In genomic region chr19:50677903-50678896, GRCm38 (mm10) we compare ENCODE assay signal across 7 mouse cellular contexts. TPM values are rescaled to one million over a fixed set of nuclear protein-coding genes. Genes with fewer than 3 reads are reported as not detected.
A peak's percentile ranks its signal among the peaks of the same experiment; 100 is the strongest.
DNase-seq lines count a peak whose midpoint lies in the region; ATAC-seq and TF ChIP-seq lines count a peak whose summit lies in the region.

TSS of gene Sorcs1 (minus strand) at chr19:50678646.

- H3K27ac ChIP-seq in intestine, embryonic 14.5 days (ENCODE audit: low read depth): no peak within 1 kb of the TSS
- no peak within 1 kb of the TSS for H3K27ac ChIP-seq in thymus, adult 2 months (ENCODE audit: control insufficient read depth, insufficient read depth, low read length)

- WGBS in intestine, embryonic 14.5 days: under 1% methylated on average over 85 of the region's 102 CpGs
- WGBS in thymus, adult 2 months: 4% methylated on average over 95 of the region's 102 CpGs

- peak within 1 kb of the TSS; percentile 94 for H3K4me2 ChIP-seq in intestine, embryonic 14.5 days (ENCODE audit: low read length)
- peak within 1 kb of the TSS; percentile 12 for H3K4me2 ChIP-seq in myocyte (ENCODE audit: low read depth)

- no peak within 1 kb of the TSS for H3ac ChIP-seq in myocyte (ENCODE audit: control insufficient read depth, insufficient read length)

- H3K79me2 ChIP-seq in myocyte (ENCODE audit: control insufficient read depth, insufficient read depth): no peaks in the 10 kb centered on the region

- intact Hi-C loops in left cerebral cortex, postnatal 25 days (cut with DNase I): loop anchor here (5.0 kb wide), 4 partner anchors 131 to 416 kb away; no protein-coding TSS in a partner anchor

- no peak for TF ChIP-seq POLR2A in myocyte (IDR thresholded peaks at IDR 0.05; ENCODE audit: insufficient read length, low read depth)
- no peak for TF ChIP-seq POLR2A in thymus, adult 2 months (IDR thresholded peaks at IDR 0.05; ENCODE audit: control insufficient read depth, extremely low read depth, insufficient read depth, low read length, poor library complexity)

- no peaks in the 10 kb centered on the region for H3K4me1 ChIP-seq in intestine, embryonic 14.5 days (replicated peaks; ENCODE audit: control insufficient read depth, insufficient read depth, low read length)
- H3K4me1 ChIP-seq in thymus, adult 2 months (replicated peaks; ENCODE audit: control insufficient read depth, insufficient read depth, low read length): no peaks in the 10 kb centered on the region

- H3K9me3 ChIP-seq in intestine, embryonic 14.5 days (ENCODE audit: control insufficient read depth, low read length): no peaks in the 10 kb centered on the region

- DNase-seq in adrenal gland, postnatal 10 days: peak; percentile 67
- peak; percentile 77 to 85 for DNase-seq in cerebellum, postnatal 10 days
- DNase-seq in frontal cortex, postnatal 10 days (ENCODE audit: low spot score in 2 of 2): peak; percentile 27 to 57
- DNase-seq in intestine, embryonic 14.5 days (ENCODE audit: low spot score): peak; percentile 76
- peak; percentile 64 to 68 for DNase-seq in left cerebral cortex, postnatal 25 days (ENCODE audit: low spot score in 2 of 2)
- DNase-seq in thymus, adult 2 months: peak; percentile 1

- H3K27me3 ChIP-seq in intestine, embryonic 14.5 days (replicated peaks; ENCODE audit: control insufficient read depth, insufficient read depth, low read length): peaks cover 35% of the 10 kb centered on the region
- H3K27me3 ChIP-seq in myocyte (ENCODE audit: control insufficient read depth, insufficient read depth, insufficient read length): no peaks in the 10 kb centered on the region
- H3K27me3 ChIP-seq in thymus, adult 2 months (ENCODE audit: control insufficient read depth, insufficient read depth, low read length): no peaks in the 10 kb centered on the region; the same call in 1 of the 2 replicates

- peak within 1 kb of the TSS; percentile 54 for H3K4me3 ChIP-seq in intestine, embryonic 14.5 days (ENCODE audit: low read depth, low read length)
- no peak within 1 kb of the TSS for H3K4me3 ChIP-seq in myocyte
- H3K4me3 ChIP-seq in thymus, adult 2 months (ENCODE audit: control insufficient read depth, insufficient read depth, low read length): no peak within 1 kb of the TSS

- peak within 1 kb of the TSS; percentile 41 for H3K9ac ChIP-seq in intestine, embryonic 14.5 days (ENCODE audit: low read length)

- TF ChIP-seq CTCF in thymus, adult 2 months (IDR thresholded peaks at IDR 0.05; ENCODE audit: borderline replicate concordance, control insufficient read depth, extremely low read depth, insufficient read depth, low read length, poor library complexity): no peak

- ATAC-seq in intestine, embryonic 14.5 days (replicated peaks; ENCODE audit: low FRiP score, low TSS enrichment, low read depth): peak; percentile 90

- no peaks in the 10 kb centered on the region for H3K36me3 ChIP-seq in intestine, embryonic 14.5 days (ENCODE audit: control insufficient read depth, insufficient read depth, low read length)
- H3K36me3 ChIP-seq in myocyte (ENCODE audit: control insufficient read depth, insufficient read depth): no peaks in the 10 kb centered on the region
- no peaks in the 10 kb centered on the region for H3K36me3 ChIP-seq in thymus, adult 2 months (ENCODE audit: control insufficient read depth, insufficient read depth, low read length)

TF ChIP-seq in myocyte, 11 proteins besides CTCF, POLR2A, EP300 and RAD21:
- TF ChIP-seq E2F4 (IDR thresholded peaks at IDR 0.05; ENCODE audit: insufficient read depth): no peak
- no peak for TF ChIP-seq CEBPB (IDR thresholded peaks at IDR 0.05; ENCODE audit: insufficient read depth, poor library complexity, severe bottlenecking)
- no peak for TF ChIP-seq REST (IDR thresholded peaks at IDR 0.05; ENCODE audit: insufficient read depth, insufficient read length)
- TF ChIP-seq TCF12 (IDR thresholded peaks at IDR 0.05; ENCODE audit: insufficient read depth, poor library complexity, severe bottlenecking): no peak
- no peak for TF ChIP-seq POLR2AphosphoS2 (IDR thresholded peaks at IDR 0.05; ENCODE audit: insufficient read length, low read depth)
- no peak for TF ChIP-seq USF1 (IDR thresholded peaks at IDR 0.05; ENCODE audit: low read depth)
- no peak for TF ChIP-seq MAX (IDR thresholded peaks at IDR 0.05; ENCODE audit: low read depth)
- no peak for TF ChIP-seq TCF3 (IDR thresholded peaks at IDR 0.05; ENCODE audit: insufficient read length, low read depth)
- TF ChIP-seq SRF (IDR thresholded peaks at IDR 0.05; ENCODE audit: control insufficient read depth, insufficient read length, low read depth): no peak
- no peak for TF ChIP-seq MYOG (IDR thresholded peaks at IDR 0.05; ENCODE audit: control insufficient read depth in 1 of 3, insufficient read depth in 1 of 3, insufficient read length in 2 of 3, low read depth in 2 of 3)
- TF ChIP-seq MYOD1 (IDR thresholded peaks at IDR 0.05; ENCODE audit: control insufficient read depth in 1 of 3, insufficient read length in 2 of 3, low read depth in 2 of 3): no peak

RNA-seq across cellular contexts. Expression of gene Sorcs1, which starts in this region (rescaled TPM):
- total RNA-seq in adrenal gland, postnatal 10 days (2021): 1 to 10 TPM; 1.0 to 1.5 TPM
- 2.6 and 2.7 TPM in 2 replicates for polyA plus RNA-seq in intestine, embryonic 14.5 days (2014; fragmentation: Nextera tagmentation; extraction: Ambion mirVana)
- 10 to 100 TPM; 40.0 to 44.5 TPM for total RNA-seq in left cerebral cortex, postnatal 25 days (2021)
- polyA plus RNA-seq in myocyte (2012; fragmentation: generic; extraction: Trizol): not detected
- polyA plus RNA-seq in thymus, adult 2 months (2012; rRNA removed): 0.22 and 0.23 TPM in 2 replicates

Comparison
In these comparisons a context has a peak if more than half of its experiments do, and no peak if none do; other contexts are left out.
1. RNA of gene Sorcs1 (total RNA-seq): 40.0 to 44.5 TPM in left cerebral cortex, postnatal 25 days; 1.0 to 1.5 TPM in adrenal gland, postnatal 10 days; every median in the first group is over 10 times any median in the second.
2. Peak in DNase-seq in thymus, adult 2 months; RNA of the gene not detected or under 1 TPM.
3. DNase-seq: peak in every context shown above with its lines; median percentile 81 in cerebellum, postnatal 10 days; 76 in intestine, embryonic 14.5 days; 67 in adrenal gland, postnatal 10 days; 66 in left cerebral cortex, postnatal 25 days; 42 in frontal cortex, postnatal 10 days; 1 in thymus, adult 2 months.